Mouse (Mus musculus) C2C12 (cell line): Measurements from ENCODE around the gene Iqch.

Source experiments
- CTCF ChIP-seq: IDR thresholded peaks from one replicate; pipeline ENCODE4 v1.5.1; 2011; ENCODE audit not compliant: control insufficient read depth, insufficient read depth, insufficient read length
- MYOG ChIP-seq: IDR thresholded peaks from one replicate; pipeline ENCODE4 v1.6.1; 2011; ENCODE audit not compliant: control insufficient read depth, insufficient read length; ENCODE audit errors: extremely low read depth
- USF1 ChIP-seq: IDR thresholded peaks from one replicate; pipeline ENCODE4 v1.6.1; 2011; ENCODE audit warnings: low read depth, mild to moderate bottlenecking, control low read depth, moderate library complexity

DNA sequence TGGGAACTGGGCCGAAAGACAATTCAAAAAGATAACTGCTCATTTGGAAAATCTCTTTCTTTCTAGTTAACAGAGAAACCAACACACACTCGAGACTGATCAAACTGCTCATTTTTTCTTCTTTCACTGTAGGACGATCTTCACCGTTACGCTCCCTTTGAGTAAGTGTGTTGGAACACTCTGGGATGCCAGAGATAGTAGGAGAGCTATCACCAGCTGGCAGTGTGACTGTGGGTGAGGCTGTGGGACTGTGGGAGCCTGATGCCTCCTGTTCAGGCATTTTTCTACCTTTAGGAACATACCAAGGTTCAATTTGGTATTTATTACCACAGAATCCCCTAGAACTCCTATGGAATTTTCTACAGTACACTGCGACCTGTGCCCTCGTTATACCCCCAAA, 206.7 kb downstream of the Iqch start:
- TF ChIP-seq CTCF, result no peak
- no peak for TF ChIP-seq MYOG
- TF ChIP-seq USF1, result no peak
